Mouse (Mus musculus) MEL (cell line): ENCODE results near the gene Mpp5. TPM values are rescaled to one million over a fixed set of nuclear protein-coding genes. Genes with fewer than 3 reads are reported as not detected.

Experiments used
- DNase-seq: peaks from one replicate; pipeline ENCODE4 v3.0.0; 2011; ENCODE audit warnings: low read depth, low spot score
- H3K27ac ChIP-seq: 2 replicates; pipeline ENCODE4 v1.5.1; 2012; ENCODE audit warnings: low read depth, mild to moderate bottlenecking, control low read depth, low read length, moderate library complexity; ENCODE audit not compliant: control insufficient read depth
- H3K27me3 ChIP-seq, 2 experiments: fragments of 150-350 bp in 1 of 2; sonication (generic) in 1 of 2; 2 replicates each; pipeline ENCODE4 v1.6.1; 2012; ENCODE audit warnings: low read length in 2 of 2, mild to moderate bottlenecking in 2 of 2, improper control_type of control experiment in 1 of 2, moderate library complexity in 1 of 2; ENCODE audit not compliant: insufficient read depth in 2 of 2, control insufficient read depth in 1 of 2
- H3K36me3 ChIP-seq, 2 experiments: 2 replicates each; pipeline ENCODE4 v1.6.1; 2012 to 2014; ENCODE audit warnings: low read length in 2 of 2, improper control_type of control experiment in 1 of 2, inconsistent platforms in 1 of 2, mild to moderate bottlenecking in 1 of 2; ENCODE audit not compliant: insufficient read depth in 2 of 2, control insufficient read depth in 1 of 2
- H3K4me1 ChIP-seq, 2 experiments: fragments of 150-350 bp in 1 of 2; sonication (generic) in 1 of 2; 2 replicates each; pipeline ENCODE4 v1.6.1; 2012; ENCODE audit warnings: low read length in 2 of 2, improper control_type of control experiment in 1 of 2, mild to moderate bottlenecking in 1 of 2; ENCODE audit not compliant: insufficient read depth in 2 of 2, control insufficient read depth in 1 of 2
- H3K4me3 ChIP-seq, 2 experiments: fragments of 150-350 bp in 1 of 2; sonication (generic) in 1 of 2; 2 replicates each; pipeline ENCODE4 v1.5.1; 2012; ENCODE audit warnings: low read depth in 2 of 2, low read length in 2 of 2, mild to moderate bottlenecking in 2 of 2, moderate library complexity in 2 of 2, control low read depth in 1 of 2, improper control_type of control experiment in 1 of 2; ENCODE audit not compliant: control insufficient read depth in 1 of 2, insufficient read depth in 1 of 2
- H3K79me2 ChIP-seq: 2 replicates; pipeline ENCODE4 v1.6.1; 2012; ENCODE audit warnings: mild to moderate bottlenecking, low read length, moderate library complexity; ENCODE audit not compliant: control insufficient read depth, poor library complexity, insufficient read depth
- H3K9ac ChIP-seq: 2 replicates; pipeline ENCODE4 v1.6.1; 2012; ENCODE audit warnings: low read depth, mild to moderate bottlenecking, control low read depth, low read length, moderate library complexity; ENCODE audit not compliant: control insufficient read depth, poor library complexity, severe bottlenecking
- H3K9me3 ChIP-seq: fragments of 150-350 bp; sonication (generic); replicated peaks from 2 replicates; pipeline ENCODE4 v1.6.1; 2012; ENCODE audit warnings: mild to moderate bottlenecking, low read length, improper control_type of control experiment, moderate library complexity; ENCODE audit not compliant: insufficient read depth
- BHLHE40 ChIP-seq: IDR thresholded peaks from 2 replicates; pipeline ENCODE4 v1.6.1; 2012; ENCODE audit warnings: low read depth, mild to moderate bottlenecking, inconsistent platforms, low read length, improper control_type of control experiment, borderline replicate concordance
- CHD1 ChIP-seq: IDR thresholded peaks from 2 replicates; pipeline ENCODE4 v1.6.1; 2012; ENCODE audit warnings: low read depth, mild to moderate bottlenecking, inconsistent platforms, low read length, improper control_type of control experiment
- CTCF ChIP-seq, 3 experiments: IDR thresholded peaks in 2 of 3; conservative IDR thresholded peaks in 1 of 3; 2 replicates each; pipeline ENCODE4 v1.5.1; 2011 to 2012; ENCODE audit warnings: low read length in 3 of 3, low read depth in 2 of 3, mild to moderate bottlenecking in 2 of 3, improper control_type of control experiment in 1 of 3, inconsistent platforms in 1 of 3, mixed read lengths in 1 of 3, moderate library complexity in 1 of 3; ENCODE audit not compliant: control insufficient read depth in 1 of 3, insufficient read depth in 1 of 3, poor library complexity in 1 of 3, severe bottlenecking in 1 of 3
- MAFK ChIP-seq: IDR thresholded peaks from 2 replicates; pipeline ENCODE4 v1.6.1; 2011; ENCODE audit warnings: low read depth, mild to moderate bottlenecking, low read length, improper control_type of control experiment, borderline replicate concordance
- MAZ ChIP-seq: IDR thresholded peaks from 2 replicates; pipeline ENCODE4 v1.6.1; 2012; ENCODE audit warnings: low read depth, mild to moderate bottlenecking, inconsistent platforms, low read length, improper control_type of control experiment
- MYC ChIP-seq: IDR thresholded peaks from 2 replicates; pipeline ENCODE4 v1.6.1; 2011; ENCODE audit warnings: low read depth, mild to moderate bottlenecking, low read length, improper control_type of control experiment, moderate library complexity
- POLR2AphosphoS2 ChIP-seq: IDR thresholded peaks from 2 replicates; pipeline ENCODE4 v1.6.1; 2011; ENCODE audit warnings: low read length, improper control_type of control experiment
- POLR2AphosphoS5 ChIP-seq: IDR thresholded peaks from 2 replicates; pipeline ENCODE4 v1.6.1; 2012; ENCODE audit warnings: low read depth, borderline replicate concordance, mild to moderate bottlenecking, inconsistent platforms, low read length, moderate library complexity, mixed read lengths
- RCOR1 ChIP-seq: IDR thresholded peaks from 2 replicates; pipeline ENCODE4 v1.6.1; 2012; ENCODE audit warnings: low read depth, mild to moderate bottlenecking, inconsistent platforms, low read length, improper control_type of control experiment
- SIN3A ChIP-seq: IDR thresholded peaks from 2 replicates; pipeline ENCODE4 v1.6.1; 2012; ENCODE audit warnings: low read length, improper control_type of control experiment, inconsistent platforms
- SMC3 ChIP-seq: IDR thresholded peaks from 2 replicates; pipeline ENCODE4 v1.6.1; 2011; ENCODE audit warnings: low read depth, low read length, improper control_type of control experiment
- TAL1 ChIP-seq: IDR thresholded peaks from 2 replicates; pipeline ENCODE4 v1.6.1; 2012; ENCODE audit warnings: mild to moderate bottlenecking, inconsistent platforms, low read length, moderate library complexity, mixed read lengths
- TCF12 ChIP-seq: IDR thresholded peaks from 2 replicates; pipeline ENCODE4 v1.6.1; 2014; ENCODE audit warnings: low read depth, mild to moderate bottlenecking, inconsistent platforms, low read length, improper control_type of control experiment, moderate library complexity
- USF1 ChIP-seq: IDR thresholded peaks from 2 replicates; pipeline ENCODE4 v1.6.1; 2014; ENCODE audit warnings: low read depth, mild to moderate bottlenecking, inconsistent platforms, low read length, improper control_type of control experiment, moderate library complexity
- USF2 ChIP-seq, 2 experiments: IDR thresholded peaks; 2 replicates each; pipeline ENCODE4 v1.6.1; 2011 to 2012; ENCODE audit warnings: improper control_type of control experiment in 2 of 2, low read length in 2 of 2, borderline replicate concordance in 1 of 2, inconsistent platforms in 1 of 2, low read depth in 1 of 2, mild to moderate bottlenecking in 1 of 2; ENCODE audit not compliant: insufficient read depth in 1 of 2
- ZC3H11A ChIP-seq: IDR thresholded peaks from 2 replicates; pipeline ENCODE4 v1.6.1; 2012; ENCODE audit warnings: low read depth, mild to moderate bottlenecking, inconsistent platforms, low read length, improper control_type of control experiment
- ZMIZ1 ChIP-seq: IDR thresholded peaks from 2 replicates; pipeline ENCODE4 v1.6.1; 2012; ENCODE audit warnings: low read depth, mild to moderate bottlenecking, inconsistent platforms, low read length, improper control_type of control experiment, moderate library complexity
- ZNF384 ChIP-seq: IDR thresholded peaks from 2 replicates; pipeline ENCODE4 v1.6.1; 2012; ENCODE audit warnings: low read depth, mild to moderate bottlenecking, inconsistent platforms, low read length, improper control_type of control experiment
- polyA plus RNA-seq, 2 experiments: library from polyadenylated mRNA; stranded (reverse) in 1 of 2; unstranded in 1 of 2; fragments of >175 nt in 1 of 2; fragments of >200 nt in 1 of 2; gene quantifications; 2 replicates each; pipeline versions ENCODE4 v1.2.1 to v1.2.4; 2012; ENCODE audit warnings: low replicate concordance in 2 of 2, low read depth in 1 of 2; ENCODE audit not compliant: insufficient read length in 2 of 2, insufficient read depth in 1 of 2, missing spikeins in 1 of 2
- total RNA-seq: library from RNA; depleted of rRNA; stranded (reverse); fragments of 300-350 nt; gene quantifications from 2 replicates; pipeline ENCODE4 v1.2.3, GENCODE M21; 2012; rRNA removed

Mpp5 gene
- total and polyA plus RNA-seq, 3 experiments: 15.1 to 143 (median 15.2) TPM

- Histone ChIP-seq H3K4me3 (no peak overlapping the region), H3K27me3 (no peaks in the 10 kb centered on the region), H3K36me3 (peaks cover 0 to 9% of the 10 kb centered on the region in 2 experiments; a peak in 2 of 4 replicates), H3K9me3 (no peaks in the 10 kb centered on the region), H3K27ac (no peak overlapping the region), H3K9ac (no peak overlapping the region), H3K79me2 (no peaks in the 10 kb centered on the region), H3K4me1 (no peaks in the 10 kb centered on the region)
- TF ChIP-seq USF2 (IDR thresholded peaks at IDR 0.05; ENCODE audit: borderline replicate concordance in 1 of 2, insufficient read depth in 1 of 2, low read depth in 1 of 2, low read length in 2 of 2) (no peak), USF1 (no peak), ZC3H11A (no peak), ZMIZ1 (no peak), ZNF384 (no peak), MAZ (no peak), SMC3 (no peak), MYC (no peak), SIN3A (no peak), CHD1 (no peak), POLR2AphosphoS5 (no peak), CTCF (IDR thresholded peaks at IDR 0.05 in 2 of 3, conservative IDR thresholded peaks at IDR 0.05 in 1 of 3; ENCODE audit: control insufficient read depth in 1 of 3, insufficient read depth in 1 of 3, low read depth in 2 of 3, low read length in 3 of 3, poor library complexity in 1 of 3, severe bottlenecking in 1 of 3) (no peak), TCF12 (no peak), MAFK (no peak), TAL1 (no peak), POLR2AphosphoS2 (no peak), BHLHE40 (no peak), RCOR1 (no peak)
- peak; percentile 25 for DNase-seq
These were observed 141.4 kb downstream of the Mpp5 start for GRCm38 (mm10) chr12:78890062-78890461.

Other genes starting within 250 kb of the Mpp5 start
- gene Fam71d, start 57.4 kb upstream of the Mpp5 start, total RNA-seq: not detected in 2 replicates
- not detected for gene Fam71d, start 57.4 kb upstream of the Mpp5 start, polyA plus RNA-seq
- 27.0 and 28.0 TPM in 2 replicates for gene Atp6v1d, start 112.7 kb downstream of the Mpp5 start, total RNA-seq
- gene Atp6v1d, start 112.7 kb downstream of the Mpp5 start, polyA plus RNA-seq: 10 to 100 TPM in 1 of 2 experiments, not detected in 1; 51.7 TPM
- gene Eif2s1, start 112.9 kb downstream of the Mpp5 start, total RNA-seq: 197 and 210 TPM in 2 replicates
- 100 to 1,000 TPM; 114 to 550 TPM for gene Eif2s1, start 112.9 kb downstream of the Mpp5 start, polyA plus RNA-seq
- gene Plek2, start 158.1 kb downstream of the Mpp5 start, total RNA-seq: 8.0 and 11.2 TPM in 2 replicates
- 10 to 100 TPM in 1 of 2 experiments, not detected in 1; 17.7 TPM for gene Plek2, start 158.1 kb downstream of the Mpp5 start, polyA plus RNA-seq